Mouse (Mus musculus) limb, embryonic 11.5 days (tissue): Measurements from ENCODE around the gene Chrd. TPM values are rescaled to one million over a fixed set of nuclear protein-coding genes. Genes with fewer than 3 reads are reported as not detected.

ENCODE experiments used
- ATAC-seq: fragments of 200-750 bp; cut with Nextera tagmentation; 2 replicates; pipeline ENCODE4 v1.8.0; 2017; ENCODE audit warnings: low read depth; ENCODE audit not compliant: insufficient number of reproducible peaks, low FRiP score, low TSS enrichment
- DNase-seq: peaks from one replicate; pipeline ENCODE4 v3.0.0-alpha.2; 2015; ENCODE audit warnings: low spot score
- H3K27ac ChIP-seq: fragments of 300-500 bp; sonication (generic); replicated peaks from 2 replicates; pipeline ENCODE4 v1.5.1; 2014; ENCODE audit warnings: low read depth, mild to moderate bottlenecking, low read length
- H3K27me3 ChIP-seq: fragments of 300-500 bp; sonication (generic); 2 replicates; pipeline ENCODE4 v1.6.1; 2014; ENCODE audit warnings: mild to moderate bottlenecking, low read length, mixed read lengths; ENCODE audit not compliant: control insufficient read depth, insufficient read depth
- H3K36me3 ChIP-seq: fragments of 300-500 bp; sonication (generic); 2 replicates; pipeline ENCODE4 v1.6.1; 2014; ENCODE audit warnings: mild to moderate bottlenecking, low read length, moderate library complexity, mixed read lengths; ENCODE audit not compliant: control insufficient read depth, insufficient read depth
- H3K4me1 ChIP-seq: fragments of 300-500 bp; sonication (generic); 2 replicates; pipeline ENCODE4 v1.6.1; 2014; ENCODE audit warnings: low read length, mixed read lengths; ENCODE audit not compliant: control insufficient read depth, insufficient read depth
- H3K4me2 ChIP-seq: fragments of 300-500 bp; sonication (generic); 2 replicates; pipeline ENCODE4 v1.6.1; 2014; ENCODE audit warnings: low read depth, mild to moderate bottlenecking, moderate library complexity; ENCODE audit not compliant: severe bottlenecking
- H3K4me3 ChIP-seq: fragments of 300-500 bp; sonication (generic); 2 replicates; pipeline ENCODE4 v1.5.1; 2014; ENCODE audit warnings: low read depth, low read length
- H3K9ac ChIP-seq: fragments of 300-500 bp; sonication (generic); 2 replicates; pipeline ENCODE4 v1.6.1; 2014; ENCODE audit warnings: mild to moderate bottlenecking, low read length
- H3K9me3 ChIP-seq: fragments of 300-500 bp; sonication (generic); 2 replicates; pipeline ENCODE4 v1.6.1; 2016; ENCODE audit warnings: low read length; ENCODE audit not compliant: control insufficient read depth
- WGBS: fragments of 180-500 bp; shearing (Covaris S2); extraction: QIAGEN DNeasy Blood & Tissue Kit; methylation state at CpG from one replicate; pipeline ENCODE4 v1.1.7; 2014; 5-methylcytosine and 5-hydroxymethylcytosine counted together
- polyA plus RNA-seq: library from polyadenylated mRNA; unstranded; fragments of >200 nt; fragmentation: Nextera tagmentation; extraction: Ambion mirVana; gene quantifications from 2 replicates; pipeline ENCODE4 v1.2.1, GENCODE M21; 2014

Chrd gene
- polyA plus RNA-seq, 1 experiment from 2014 or later, result 2.0 TPM

GRCm38 (mm10) chr16:20786556-20786955, 53.6 kb downstream of the Chrd start:
- ATAC-seq (no peak), DNase-seq (no peak)
- Histone ChIP-seq H3K27ac (no peak overlapping the region), H3K9me3 (no peaks in the 10 kb centered on the region), H3K4me1 (no peaks in the 10 kb centered on the region), H3K27me3 (no peaks in the 10 kb centered on the region), H3K9ac (no peak overlapping the region), H3K36me3 (no peaks in the 10 kb centered on the region), H3K4me3 (no peak overlapping the region), H3K4me2 (no peak overlapping the region)
- WGBS, result 92% methylated on average over 6 of the region's 6 CpGs

- no peaks in the 10 kb centered on the region for H3K27me3 ChIP-seq
- no peak overlapping the region for H3K4me2 ChIP-seq
- no peak overlapping the region for H3K27ac ChIP-seq
- H3K9ac ChIP-seq, result no peak overlapping the region
- DNase-seq, result no peak
- 71% methylated on average over 6 of the region's 6 CpGs for WGBS
- H3K36me3 ChIP-seq, result no peaks in the 10 kb centered on the region
- H3K4me3 ChIP-seq, result no peak overlapping the region
- H3K4me1 ChIP-seq, result no peaks in the 10 kb centered on the region
- H3K9me3 ChIP-seq, result peaks cover 2% of the 10 kb centered on the region; the same call in 1 of the 2 replicates
- no peak for ATAC-seq
Observed at GRCm38 (mm10) chr16:20791803-20792202, 58.9 kb downstream of the Chrd start.

Other genes starting within 250 kb of the Chrd start
- gene Eif2b5, start 234.3 kb upstream of the Chrd start, polyA plus RNA-seq, result 143 and 151 TPM in 2 replicates
- gene Dvl3, start 216.1 kb upstream of the Chrd start, polyA plus RNA-seq, result 40.4 and 46.2 TPM in 2 replicates
- gene Ap2m1, start 197.6 kb upstream of the Chrd start, polyA plus RNA-seq, result 597 and 631 TPM in 2 replicates
- gene Abcf3, start 184.6 kb upstream of the Chrd start, polyA plus RNA-seq, result 51.4 and 52.6 TPM in 2 replicates
- gene Vwa5b2, start 143.7 kb upstream of the Chrd start, polyA plus RNA-seq, result 0.23 and 0.55 TPM in 2 replicates
- gene Eef1akmt4, start 121.5 kb upstream of the Chrd start, polyA plus RNA-seq, result 33.8 and 42.1 TPM in 2 replicates
- not detected in 2 replicates for gene Gm49333, start 121.5 kb upstream of the Chrd start, polyA plus RNA-seq
- gene Alg3, start 121.4 kb upstream of the Chrd start, polyA plus RNA-seq, result 53.4 and 55.4 TPM in 2 replicates
- gene Camk2n2, start 111.8 kb upstream of the Chrd start, polyA plus RNA-seq, result 0.87 and 1.2 TPM in 2 replicates
- 3.0 and 3.4 TPM in 2 replicates for gene Ece2, start 103.3 kb upstream of the Chrd start, polyA plus RNA-seq
- gene Psmd2, start 81.5 kb upstream of the Chrd start, polyA plus RNA-seq, result 480 and 491 TPM in 2 replicates
- 170 and 190 TPM in 2 replicates for gene Eif4g1, start 64.8 kb upstream of the Chrd start, polyA plus RNA-seq
- 3.5 and 4.1 TPM in 2 replicates for gene Fam131a, start 39.9 kb upstream of the Chrd start, polyA plus RNA-seq
- 136 and 140 TPM in 2 replicates for gene Polr2h, start 15.5 kb upstream of the Chrd start, polyA plus RNA-seq
- gene Clcn2, start 15.4 kb upstream of the Chrd start, polyA plus RNA-seq, result 21.0 and 23.1 TPM in 2 replicates
- gene Thpo, start 1.4 kb downstream of the Chrd start, polyA plus RNA-seq, result 0.28 and 0.71 TPM in 2 replicates